Mouse (Mus musculus): ENCODE data around the gene Heatr9.
"Not testable (repeated sequence)": the region's sequence is repeated elsewhere in the genome, so short reads cannot be mapped to it uniquely, and the experiment has no call there.

Heatr9 gene

GRCm38 (mm10) chr11:83522075-83522474, at the start of gene Heatr9:
Gene Heatr9, minus strand, starts transcription at chr11:83522175.
- DNase-seq (ENCODE audit: low spot score in 2 of 2) = no peak

- no peak for DNase-seq (ENCODE audit: low spot score in 2 of 2)
Measured at GRCm38 (mm10) chr11:83570189-83570588, 48.2 kb upstream of the Heatr9 start.

GRCm38 (mm10) chr11:83569249-83569648, 47.3 kb upstream of the Heatr9 start:
- no peak for DNase-seq (ENCODE audit: low spot score in 2 of 2)

- no peak for DNase-seq (ENCODE audit: low spot score in 2 of 2)
Measured at GRCm38 (mm10) chr11:83568786-83569185, 46.8 kb upstream of the Heatr9 start.

- no peak for DNase-seq (ENCODE audit: low spot score in 2 of 2)
Measured at GRCm38 (mm10) chr11:83568061-83568460, 46.1 kb upstream of the Heatr9 start.

GRCm38 (mm10) chr11:83567311-83567710, 45.3 kb upstream of the Heatr9 start:
- no peak for DNase-seq (ENCODE audit: low spot score in 2 of 2)

- no peak for DNase-seq (ENCODE audit: low spot score in 2 of 2)
Measured at GRCm38 (mm10) chr11:83566617-83567016, 44.6 kb upstream of the Heatr9 start.

- DNase-seq (ENCODE audit: low spot score in 2 of 2) = no peak
Measured at GRCm38 (mm10) chr11:83563754-83564153, 41.8 kb upstream of the Heatr9 start.

GRCm38 (mm10) chr11:83562311-83562887, 40.4 kb upstream of the Heatr9 start:
- DNase-seq (ENCODE audit: low spot score in 2 of 2) = no peak

- DNase-seq (ENCODE audit: low spot score in 2 of 2) = no peak
Measured at GRCm38 (mm10) chr11:83560405-83560804, 38.4 kb upstream of the Heatr9 start.

- no peak for DNase-seq (ENCODE audit: low spot score in 2 of 2)
Measured at GRCm38 (mm10) chr11:83557074-83557473, 35.1 kb upstream of the Heatr9 start.

GRCm38 (mm10) chr11:83556085-83556781, 34.3 kb upstream of the Heatr9 start:
- DNase-seq (ENCODE audit: low spot score in 2 of 2) = peak in 1 of 2 experiments; percentile 5

GRCm38 (mm10) chr11:83551668-83552067, 29.7 kb upstream of the Heatr9 start:
- no peak for DNase-seq (ENCODE audit: low spot score in 2 of 2)

- not testable (repeated sequence) for DNase-seq (ENCODE audit: low spot score in 2 of 2)
Measured at GRCm38 (mm10) chr11:83551037-83551436, 29.1 kb upstream of the Heatr9 start.

- DNase-seq (ENCODE audit: low spot score in 2 of 2) = no peak
Measured at GRCm38 (mm10) chr11:83550186-83550632, 28.2 kb upstream of the Heatr9 start.

GRCm38 (mm10) chr11:83544214-83544613, 22.2 kb upstream of the Heatr9 start:
- no peak for DNase-seq (ENCODE audit: low spot score in 2 of 2)

- DNase-seq (ENCODE audit: low spot score in 2 of 2) = no peak
Measured at GRCm38 (mm10) chr11:83541415-83541814, 19.4 kb upstream of the Heatr9 start.

GRCm38 (mm10) chr11:83540931-83541330, 19.0 kb upstream of the Heatr9 start:
- no peak for DNase-seq (ENCODE audit: low spot score in 2 of 2)

GRCm38 (mm10) chr11:83538705-83539314, 16.8 kb upstream of the Heatr9 start:
- DNase-seq (ENCODE audit: low spot score in 2 of 2) = no peak

GRCm38 (mm10) chr11:83536831-83537230, 14.9 kb upstream of the Heatr9 start:
- no peak for DNase-seq (ENCODE audit: low spot score in 2 of 2)

- peak; percentile 29 to 48 for DNase-seq (ENCODE audit: low spot score in 2 of 2)
Measured at GRCm38 (mm10) chr11:83534609-83535423, 12.8 kb upstream of the Heatr9 start.

GRCm38 (mm10) chr11:83534143-83534542, 12.2 kb upstream of the Heatr9 start:
- DNase-seq (ENCODE audit: low spot score in 2 of 2) = no peak

Data from frontal cortex, postnatal 25 days (tissue).